Mouse (Mus musculus) intestine, embryonic 16.5 days (tissue): Measurements from ENCODE around the gene Cd320. TPM values are rescaled to one million over a fixed set of nuclear protein-coding genes. Genes with fewer than 3 reads are reported as not detected.
"Not testable (repeated sequence)": the region's sequence is repeated elsewhere in the genome, so short reads cannot be mapped to it uniquely, and the experiment has no call there.

Experiments
- ATAC-seq: fragments of 200-750 bp; cut with Nextera tagmentation; 2 replicates; pipeline ENCODE4 v1.8.0; 2017; ENCODE audit warnings: moderate TSS enrichment, moderate library complexity
- H3K27ac ChIP-seq: fragments of 300-500 bp; sonication (generic); 2 replicates; pipeline ENCODE4 v1.5.1; 2014; ENCODE audit warnings: mild to moderate bottlenecking, low read length
- H3K27me3 ChIP-seq: fragments of 300-500 bp; sonication (generic); replicated peaks from 2 replicates; pipeline ENCODE4 v1.6.1; 2014; ENCODE audit warnings: low read length, control low read depth, mixed read lengths; ENCODE audit not compliant: control insufficient read depth, insufficient read depth
- H3K36me3 ChIP-seq: fragments of 300-500 bp; sonication (generic); 2 replicates; pipeline ENCODE4 v1.6.1; 2014; ENCODE audit warnings: low read length, control low read depth; ENCODE audit not compliant: control insufficient read depth, insufficient read depth
- H3K4me1 ChIP-seq: fragments of 300-500 bp; sonication (generic); 2 replicates; pipeline ENCODE4 v1.6.1; 2014; ENCODE audit warnings: low read length, control low read depth, mixed read lengths; ENCODE audit not compliant: control insufficient read depth, insufficient read depth
- H3K4me2 ChIP-seq: fragments of 300-500 bp; sonication (generic); 2 replicates; pipeline ENCODE4 v1.6.1; 2014; ENCODE audit warnings: low read depth, low read length, control low read depth
- H3K4me3 ChIP-seq: fragments of 300-500 bp; sonication (generic); 2 replicates; pipeline ENCODE4 v1.5.1; 2014; ENCODE audit warnings: mild to moderate bottlenecking, low read length
- H3K9ac ChIP-seq: fragments of 300-500 bp; sonication (generic); 2 replicates; pipeline ENCODE4 v1.6.1; 2014; ENCODE audit warnings: low read depth, low read length
- H3K9me3 ChIP-seq: fragments of 300-500 bp; sonication (generic); 2 replicates; pipeline ENCODE4 v1.6.1; 2016; ENCODE audit warnings: low read length, control low read depth; ENCODE audit not compliant: control insufficient read depth
- WGBS: fragments of 180-500 bp; shearing (Covaris S2); extraction: QIAGEN DNeasy Blood & Tissue Kit; methylation state at CpG from one replicate; pipeline ENCODE4 v1.1.7; 2014; 5-methylcytosine and 5-hydroxymethylcytosine counted together
- microRNA-seq: library from miRNA; unstranded; fragments of <30 nt; microRNA quantifications from one replicate; pipeline ENCODE4, GENCODE M21; 2016
- polyA plus RNA-seq: library from polyadenylated mRNA; unstranded; fragments of >200 nt; fragmentation: Nextera tagmentation; extraction: Ambion mirVana; gene quantifications from 2 replicates; pipeline ENCODE4 v1.2.1, GENCODE M21; 2015

The Cd320 gene
- polyA plus RNA-seq, 1 experiment from 2014 or later = 53.8 TPM

GRCm38 (mm10) chr17:33890533-33891059 lies 47.7 kb downstream of the Cd320 start, which contains the start of gene Kifc1:
Gene Kifc1 (minus strand): TSS chr17:33890661.
- Histone ChIP-seq H3K4me3 (peak within 1 kb of the TSS; percentile 64), H3K27me3 (no peaks in the 10 kb centered on the region), H3K27ac (no peak within 1 kb of the TSS), H3K9me3 (no peaks in the 10 kb centered on the region), H3K9ac (peak within 1 kb of the TSS; percentile 73), H3K36me3 (no peaks in the 10 kb centered on the region), H3K4me2 (peak within 1 kb of the TSS; percentile 58), H3K4me1 (peaks cover 10% of the 10 kb centered on the region)
- WGBS = under 1% methylated on average over 49 of the region's 49 CpGs
- peak; percentile 99 for ATAC-seq

- 65% methylated on average over 2 of the region's 2 CpGs for WGBS
- ATAC-seq = no peak
- Histone ChIP-seq H3K27ac (no peak overlapping the region), H3K4me3 (no peak overlapping the region), H3K36me3 (no peaks in the 10 kb centered on the region), H3K4me1 (peaks cover 10% of the 10 kb centered on the region), H3K9me3 (no peaks in the 10 kb centered on the region), H3K27me3 (no peaks in the 10 kb centered on the region), H3K9ac (no peak overlapping the region), H3K4me2 (no peak overlapping the region)
Observed at GRCm38 (mm10) chr17:33891357-33891756, 48.5 kb downstream of the Cd320 start.

- H3K9ac ChIP-seq, H3K36me3 ChIP-seq, H3K4me1 ChIP-seq, H3K27me3 ChIP-seq, H3K4me3 ChIP-seq, H3K27ac ChIP-seq, ATAC-seq, H3K9me3 ChIP-seq, H3K4me2 ChIP-seq: not testable (repeated sequence)
- 69% methylated on average over 6 of the region's 6 CpGs for WGBS
Observed at GRCm38 (mm10) chr17:33891892-33892291, 49.0 kb downstream of the Cd320 start.

- Histone ChIP-seq H3K27me3 (no peaks in the 10 kb centered on the region), H3K36me3 (no peaks in the 10 kb centered on the region), H3K27ac (no peak overlapping the region), H3K4me1 (peaks cover 10% of the 10 kb centered on the region), H3K4me3 (no peak overlapping the region), H3K9me3 (no peaks in the 10 kb centered on the region), H3K4me2 (no peak overlapping the region), H3K9ac (no peak overlapping the region)
- ATAC-seq = no peak
- WGBS = 21% methylated on average over 7 of the region's 7 CpGs
Observed at GRCm38 (mm10) chr17:33892429-33892828, 49.5 kb downstream of the Cd320 start.

- WGBS = 62% methylated on average over 4 of the region's 4 CpGs
- H3K4me3 ChIP-seq, ATAC-seq: not testable (repeated sequence)
Observed at GRCm38 (mm10) chr17:33893011-33893410, 50.1 kb downstream of the Cd320 start.

GRCm38 (mm10) chr17:33897114-33897794 lies 54.4 kb downstream of the Cd320 start:
- no peak overlapping the region for H3K27ac ChIP-seq
- no peaks in the 10 kb centered on the region for H3K9me3 ChIP-seq
- no peak overlapping the region for H3K9ac ChIP-seq
- H3K4me2 ChIP-seq = no peak overlapping the region
- ATAC-seq = no peak
- H3K27me3 ChIP-seq = no peaks in the 10 kb centered on the region
- no peaks in the 10 kb centered on the region for H3K36me3 ChIP-seq
- no peak overlapping the region for H3K4me3 ChIP-seq
- H3K4me1 ChIP-seq = no peaks in the 10 kb centered on the region
- WGBS = 41% methylated on average over 6 of the region's 6 CpGs

More at GRCm38 (mm10) chr17:33893011-33893410, 50.1 kb downstream of the Cd320 start:
- H3K9ac ChIP-seq, H3K36me3 ChIP-seq, H3K27me3 ChIP-seq, H3K9me3 ChIP-seq, H3K27ac ChIP-seq, H3K4me2 ChIP-seq, H3K4me1 ChIP-seq: not testable (repeated sequence)

GRCm38 (mm10) chr17:33898193-33898592 lies 55.3 kb downstream of the Cd320 start:
- H3K27me3 ChIP-seq, H3K27ac ChIP-seq, H3K9me3 ChIP-seq, H3K4me2 ChIP-seq, ATAC-seq, H3K4me1 ChIP-seq, H3K9ac ChIP-seq, H3K36me3 ChIP-seq, H3K4me3 ChIP-seq: not testable (repeated sequence)
- 83% methylated on average over 4 of the region's 4 CpGs for WGBS

Small RNA genes within 50 kb of the gene (microRNA-seq; reads per million reads assigned to microRNA genes)
- gene Gm27740 = not detected

Other genes with a start within 250 kb of the Cd320 start
- 38.1 and 39.6 TPM in 2 replicates for gene Zfp414, start 214.0 kb upstream of the Cd320 start, polyA plus RNA-seq
- gene Pram1, start 205.0 kb upstream of the Cd320 start, polyA plus RNA-seq = 0.60 and 1.1 TPM in 2 replicates
- 271 and 290 TPM in 2 replicates for gene Hnrnpm, start 156.2 kb upstream of the Cd320 start, polyA plus RNA-seq
- gene March2, start 124.4 kb upstream of the Cd320 start, polyA plus RNA-seq = 50.4 and 54.7 TPM in 2 replicates
- 193 and 220 TPM in 2 replicates for gene Rab11b, start 82.6 kb upstream of the Cd320 start, polyA plus RNA-seq
- gene Angptl4, start 61.3 kb upstream of the Cd320 start, polyA plus RNA-seq = 22.4 and 24.5 TPM in 2 replicates
- 22.7 and 23.5 TPM in 2 replicates for gene Kank3, start 32.6 kb upstream of the Cd320 start, polyA plus RNA-seq
- gene Rps28, start 18.5 kb upstream of the Cd320 start, polyA plus RNA-seq = 838 and 894 TPM in 2 replicates
- gene Ndufa7, start 18.5 kb upstream of the Cd320 start, polyA plus RNA-seq = 533 and 550 TPM in 2 replicates
- gene Gm7029, start 30.7 kb downstream of the Cd320 start, polyA plus RNA-seq = not detected in 2 replicates
- gene Kifc1, start 47.6 kb downstream of the Cd320 start, polyA plus RNA-seq = 5.9 and 7.0 TPM in 2 replicates
- gene Platr17, start 62.0 kb downstream of the Cd320 start, polyA plus RNA-seq = 0.40 TPM in 1 of 2 replicates, not detected in the other
- 37.6 and 41.6 TPM in 2 replicates for gene Daxx, start 66.3 kb downstream of the Cd320 start, polyA plus RNA-seq
- gene Tapbp, start 72.8 kb downstream of the Cd320 start, polyA plus RNA-seq = 44.5 and 45.8 TPM in 2 replicates
- gene Zbtb22, start 72.8 kb downstream of the Cd320 start, polyA plus RNA-seq = 12.9 and 15.0 TPM in 2 replicates
- gene Rgl2, start 86.5 kb downstream of the Cd320 start, polyA plus RNA-seq = 24.4 and 25.9 TPM in 2 replicates
- 150 and 167 TPM in 2 replicates for gene Pfdn6, start 97.3 kb downstream of the Cd320 start, polyA plus RNA-seq
- 24.3 and 26.1 TPM in 2 replicates for gene Wdr46, start 97.6 kb downstream of the Cd320 start, polyA plus RNA-seq
- 12.6 and 15.5 TPM in 2 replicates for gene B3galt4, start 108.4 kb downstream of the Cd320 start, polyA plus RNA-seq
- 46.3 and 48.1 TPM in 2 replicates for gene Vps52, start 112.7 kb downstream of the Cd320 start, polyA plus RNA-seq
- gene Rps18, start 112.9 kb downstream of the Cd320 start, polyA plus RNA-seq = 1,753 and 1,902 TPM in 2 replicates
- gene H2-K1, start 157.3 kb downstream of the Cd320 start, polyA plus RNA-seq = 307 and 325 TPM in 2 replicates
- 9.3 and 12.1 TPM in 2 replicates for gene Ring1, start 181.6 kb downstream of the Cd320 start, polyA plus RNA-seq
- 66.0 and 66.7 TPM in 2 replicates for gene H2-Ke6, start 185.0 kb downstream of the Cd320 start, polyA plus RNA-seq
- gene Slc39a7, start 188.6 kb downstream of the Cd320 start, polyA plus RNA-seq = 171 and 176 TPM in 2 replicates
- 37.6 and 38.4 TPM in 2 replicates for gene Rxrb, start 188.7 kb downstream of the Cd320 start, polyA plus RNA-seq
- 0.20 and 0.45 TPM in 2 replicates for gene Col11a2, start 196.3 kb downstream of the Cd320 start, polyA plus RNA-seq
- gene H2-Oa, start 249.2 kb downstream of the Cd320 start, polyA plus RNA-seq = 0.62 and 0.95 TPM in 2 replicates